Mouse (Mus musculus): ENCODE measurements around the gene Tspan18.

The Tspan18 gene

DNA sequence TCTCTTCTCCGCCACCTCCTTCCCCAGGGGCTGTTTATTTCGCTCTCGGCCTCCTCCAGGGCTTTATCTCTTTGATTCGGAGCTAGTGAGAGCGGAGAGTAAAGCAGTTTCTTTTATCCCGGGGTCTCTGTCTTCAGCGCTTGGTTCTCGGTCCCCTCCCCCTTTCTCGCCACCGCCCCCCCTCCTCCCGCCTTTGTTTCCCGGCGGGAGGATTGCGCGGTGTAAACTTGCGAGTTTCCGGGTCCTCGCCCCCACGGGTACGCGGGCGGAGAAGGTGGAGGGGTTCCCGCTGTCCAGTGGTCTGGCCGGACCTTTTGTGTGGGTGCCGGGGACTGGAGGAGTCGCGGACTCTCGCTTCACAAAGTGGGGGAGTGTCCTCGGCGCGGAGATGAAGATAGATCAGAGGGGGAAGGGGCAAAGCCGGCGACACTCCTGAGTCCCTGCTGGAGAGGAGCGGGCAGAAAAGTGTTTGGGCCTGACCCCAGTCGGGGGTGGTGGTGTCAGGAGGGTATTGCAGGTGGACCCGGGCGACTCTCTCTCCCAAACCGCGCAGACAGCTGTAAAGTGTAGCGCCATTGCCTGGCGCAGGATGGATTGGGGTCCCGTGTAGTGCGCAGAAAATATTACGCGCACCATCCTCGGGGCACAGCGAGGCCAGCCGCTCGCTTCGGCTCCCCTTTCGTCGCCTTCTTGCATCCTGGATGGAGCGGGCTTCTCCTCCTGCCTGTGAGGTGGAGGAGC lies 146.1 kb downstream of the Tspan18 start:
- DNase-seq (ENCODE audit: low read depth in 1 of 2, low spot score in 2 of 2) = no peak

DNA sequence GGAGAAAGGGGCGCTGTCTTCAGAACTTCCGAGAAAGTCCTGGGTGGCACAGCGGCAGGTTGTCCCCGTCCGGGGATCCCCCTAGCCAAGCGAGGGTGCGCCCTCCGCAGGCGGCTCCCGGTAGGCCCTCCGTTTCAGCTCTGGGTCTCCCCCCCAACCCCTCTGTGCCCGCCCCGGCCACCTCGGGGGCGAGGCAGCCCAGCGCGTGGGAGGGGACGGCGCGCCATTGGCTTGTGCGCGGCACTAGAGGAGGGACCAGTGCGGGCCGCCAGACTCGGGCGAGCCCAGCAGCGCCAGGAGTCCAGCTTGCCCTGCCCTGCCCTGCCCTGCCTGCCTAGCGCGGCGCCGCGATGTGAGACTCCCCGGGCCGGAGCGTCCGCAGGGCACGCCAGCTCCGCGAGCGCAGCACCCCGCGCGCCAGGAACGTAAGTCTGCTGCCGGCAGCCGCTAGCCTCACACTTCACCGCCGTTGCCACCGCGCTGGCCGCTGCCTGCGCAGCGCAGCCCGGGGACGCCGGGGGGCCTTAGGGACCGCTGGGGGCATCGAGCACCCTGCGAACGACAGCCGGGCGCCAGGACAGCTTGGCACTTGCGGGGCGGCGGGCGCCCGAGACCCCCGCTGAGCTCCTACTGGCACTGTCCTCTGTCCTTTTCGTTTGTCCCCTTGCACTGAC lies 146.8 kb downstream of the Tspan18 start, which contains the start of gene Trp53i11:
TSS of gene Trp53i11 (plus strand) at position 226 of the 674 bp plus-strand sequence.
- peak in 1 of 2 experiments; percentile 40 for DNase-seq (ENCODE audit: low read depth in 1 of 2, low spot score in 2 of 2)

DNA sequence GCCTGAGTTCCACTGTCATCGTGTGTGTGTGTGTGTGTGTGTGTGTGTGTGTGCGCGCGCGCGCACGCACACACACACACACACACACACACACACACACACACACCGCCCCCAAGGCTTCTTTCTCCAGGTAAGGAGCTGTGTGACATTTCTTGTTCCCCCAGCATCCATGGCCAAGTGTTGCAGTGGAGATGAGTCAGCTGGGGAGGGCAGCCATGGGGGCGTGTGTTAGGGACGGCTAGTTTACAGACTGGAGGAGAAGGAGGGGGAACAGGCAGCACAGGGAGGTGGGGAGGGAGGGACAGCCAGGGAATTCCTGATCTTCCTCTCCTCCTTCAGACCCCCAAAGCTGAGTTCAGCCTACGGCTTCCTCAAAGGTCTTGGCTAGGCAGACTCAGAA lies 151.4 kb downstream of the Tspan18 start:
- no peak for DNase-seq (ENCODE audit: low read depth in 1 of 2, low spot score in 2 of 2)

DNA sequence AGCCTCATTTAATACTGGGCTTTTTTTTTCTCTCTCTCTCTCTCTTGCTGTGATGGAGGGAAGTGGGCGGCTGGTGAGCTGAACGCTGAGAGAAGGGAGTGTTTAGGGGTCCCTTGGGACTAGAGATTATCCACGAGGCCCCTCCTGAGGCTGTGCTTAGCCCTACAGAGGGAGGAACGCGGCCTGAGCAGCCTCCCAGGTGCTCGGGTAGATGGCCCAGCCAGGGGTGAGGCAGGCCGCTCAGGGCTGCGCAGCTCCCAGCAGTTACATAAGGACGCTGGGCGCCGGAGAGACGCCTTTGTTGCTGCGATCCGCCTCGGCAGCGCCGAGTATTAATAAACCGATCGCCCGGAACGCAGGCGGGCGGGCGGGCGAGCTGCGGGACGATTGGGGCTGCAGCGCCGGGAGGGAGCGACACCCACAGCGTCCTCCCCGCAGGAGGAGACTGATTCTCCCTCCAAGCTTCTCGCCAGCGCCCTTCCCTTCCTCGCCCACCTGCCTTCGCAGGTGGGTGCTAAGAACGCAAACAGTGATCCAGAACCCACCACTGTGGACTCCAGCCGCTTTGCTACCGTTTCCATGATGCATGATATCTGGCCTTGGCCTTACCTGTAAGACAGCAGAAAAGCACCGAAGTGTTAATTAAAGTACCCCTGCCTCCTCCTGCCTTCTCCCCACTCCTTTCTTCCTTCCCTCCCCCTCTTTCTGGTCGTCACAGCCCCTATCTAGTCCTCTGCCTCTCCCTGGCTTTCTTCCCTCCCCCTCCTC lies 154.0 kb downstream of the Tspan18 start:
- DNase-seq (ENCODE audit: low read depth in 1 of 2, low spot score in 2 of 2) = no peak

DNA sequence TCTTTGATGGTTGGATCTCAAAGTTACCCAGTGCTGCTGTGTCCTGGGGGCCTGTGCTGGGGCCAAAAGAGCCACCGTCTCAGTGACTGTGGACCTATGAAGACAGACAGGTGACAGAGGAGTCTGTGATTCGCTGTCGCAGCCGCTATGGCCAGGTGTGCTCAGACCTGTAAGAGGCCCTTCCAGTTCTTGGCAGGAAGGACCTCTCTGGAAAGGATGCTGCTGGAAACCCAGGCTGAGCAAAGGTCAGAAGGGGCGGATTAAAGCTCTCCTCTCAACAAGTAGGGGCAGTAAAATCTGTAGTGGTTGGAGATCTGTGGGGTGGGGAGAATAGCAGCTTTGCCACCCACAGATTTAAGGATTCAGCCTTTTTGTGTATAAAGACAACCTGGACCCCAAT lies 154.7 kb downstream of the Tspan18 start:
- no peak for DNase-seq (ENCODE audit: low read depth in 1 of 2, low spot score in 2 of 2)

DNA sequence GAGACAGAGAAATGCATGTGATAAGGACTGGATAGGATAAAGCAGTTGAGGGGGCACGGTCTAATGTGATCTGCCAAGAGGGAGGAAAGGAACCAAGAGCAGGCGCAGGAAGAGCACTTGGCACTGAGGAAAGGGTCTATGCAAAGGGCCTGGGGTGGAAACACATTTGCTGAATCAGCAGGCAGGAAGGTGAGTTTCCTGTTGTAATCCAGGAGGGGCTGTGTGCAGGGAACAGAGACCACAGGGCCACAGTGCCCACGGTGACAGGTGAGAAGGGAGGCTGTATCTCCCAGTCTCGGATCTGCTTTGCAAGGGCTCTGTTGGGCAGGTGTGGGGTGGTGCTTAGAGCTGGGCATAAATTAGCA lies 156.0 kb downstream of the Tspan18 start:
- DNase-seq (ENCODE audit: low read depth in 1 of 2, low spot score in 2 of 2) = no peak

DNA sequence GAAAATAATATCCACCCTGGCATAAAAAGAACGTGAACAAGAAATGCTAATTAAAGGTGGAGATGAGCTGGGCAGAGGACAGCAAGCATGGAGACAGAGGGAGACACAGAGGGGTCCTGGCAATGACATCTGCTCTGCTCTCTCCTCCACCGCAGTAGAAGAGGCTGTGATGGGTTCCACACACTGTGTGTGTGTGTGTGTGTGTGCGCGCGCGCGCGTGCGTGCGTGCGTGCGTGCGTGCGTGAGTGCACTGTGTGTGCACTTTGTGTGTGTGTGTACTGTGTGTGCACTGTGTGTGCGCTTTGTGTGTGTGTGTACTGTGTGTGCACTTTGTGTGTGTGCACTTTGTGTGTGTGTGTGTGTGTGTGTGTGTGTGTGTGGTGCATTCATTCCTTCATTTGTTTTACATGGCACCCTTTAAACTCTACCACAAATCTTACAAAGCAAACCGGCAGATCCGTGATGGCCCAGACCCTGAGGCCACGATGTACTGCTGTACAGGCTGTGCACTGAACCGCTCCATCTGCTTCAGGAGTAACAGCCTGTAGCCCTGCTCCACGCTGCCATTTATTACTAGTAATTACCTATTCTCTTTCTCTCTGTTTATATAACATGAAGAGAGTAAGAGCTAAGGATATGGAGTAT lies 156.5 kb downstream of the Tspan18 start:
- no peak for DNase-seq (ENCODE audit: low read depth in 1 of 2, low spot score in 2 of 2)

DNA sequence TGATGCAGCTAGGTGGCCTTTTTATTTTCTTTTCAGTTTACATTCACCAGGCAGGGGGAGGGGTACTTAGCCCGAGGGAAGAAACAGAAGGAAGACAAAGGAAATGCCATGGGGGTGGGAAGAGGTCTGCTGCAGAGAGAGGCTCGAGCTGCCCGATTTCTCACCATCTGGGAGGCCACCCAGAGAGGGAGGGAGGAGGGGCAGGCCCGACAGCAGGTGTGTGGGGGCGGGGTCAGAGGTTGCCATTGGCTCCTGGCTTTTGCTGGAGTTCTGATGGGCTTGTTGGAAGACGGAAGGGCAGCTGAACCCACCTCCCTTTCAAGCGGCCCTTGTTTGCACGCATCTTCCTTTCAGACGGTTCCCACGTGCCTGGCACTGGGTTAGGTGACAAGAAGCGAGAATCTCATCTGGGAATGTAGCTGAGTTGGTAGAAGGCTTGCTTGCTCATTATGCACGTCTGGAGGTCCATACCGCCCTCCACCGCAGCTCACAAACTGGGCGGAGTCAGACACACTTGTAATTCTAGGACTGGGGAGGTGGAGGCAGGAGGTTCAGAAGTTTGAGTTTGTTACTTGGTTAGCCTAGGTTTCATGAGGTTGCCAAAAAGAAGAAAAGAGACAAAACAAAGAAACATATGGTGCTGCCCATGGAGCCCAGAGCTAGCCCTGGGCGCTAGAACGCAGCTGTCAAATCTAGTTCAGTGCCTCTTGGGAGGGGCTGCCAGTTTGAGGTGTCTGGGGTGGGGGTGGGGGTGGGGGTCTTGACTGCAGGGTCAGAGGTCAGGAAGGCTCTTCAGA lies 157.2 kb downstream of the Tspan18 start:
- no peak for DNase-seq (ENCODE audit: low read depth in 1 of 2, low spot score in 2 of 2)

DNA sequence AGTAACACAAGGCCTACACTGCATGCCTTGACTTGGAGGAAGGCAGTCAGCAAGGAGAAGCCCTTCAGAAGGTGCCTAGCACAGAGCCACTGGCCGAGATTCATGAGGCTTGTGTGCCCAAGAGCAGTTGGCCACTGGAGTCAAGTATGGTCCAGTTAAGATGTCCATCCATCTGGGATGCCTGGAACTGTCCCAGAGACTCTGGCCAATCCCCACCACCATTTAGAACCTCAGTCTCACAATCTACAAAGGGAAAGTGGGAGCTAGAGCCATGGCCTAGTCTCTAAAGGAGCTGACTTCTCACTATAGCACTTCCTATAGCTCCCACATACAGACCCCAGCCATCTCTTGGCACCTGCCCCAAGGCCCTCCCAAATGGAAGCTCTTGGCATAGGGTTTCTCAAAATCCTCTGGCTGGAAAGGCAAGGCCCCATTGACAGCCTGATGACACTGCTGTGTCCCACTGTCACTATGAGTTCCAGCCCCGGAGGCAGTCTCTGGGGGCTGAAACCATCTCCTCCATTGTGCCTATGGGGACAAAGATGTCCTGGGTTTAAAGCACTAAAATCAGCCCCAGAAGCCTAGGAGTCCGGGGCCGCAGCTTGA lies 158.0 kb downstream of the Tspan18 start:
- no peak for DNase-seq (ENCODE audit: low read depth in 1 of 2, low spot score in 2 of 2)

DNA sequence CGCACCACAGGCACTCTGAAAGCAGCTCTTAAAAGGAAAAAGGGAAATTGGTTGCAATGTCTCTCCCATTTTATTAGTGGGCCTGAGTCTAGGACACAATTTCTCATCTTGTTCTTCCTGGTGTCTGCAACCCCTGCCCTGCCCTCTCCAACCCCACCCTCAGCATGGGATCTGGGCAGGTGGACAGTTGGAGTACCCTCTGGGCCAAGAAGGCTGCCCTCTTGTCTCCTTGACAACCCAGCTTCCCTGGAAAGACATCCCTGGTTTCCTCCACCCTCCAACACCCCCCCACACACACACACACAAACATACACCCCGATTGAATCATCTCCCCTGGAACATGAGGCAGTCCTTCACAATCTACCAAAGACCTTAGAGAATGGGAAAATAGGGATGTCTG lies 158.6 kb downstream of the Tspan18 start:
- DNase-seq (ENCODE audit: low read depth in 1 of 2, low spot score in 2 of 2) = no peak

DNA sequence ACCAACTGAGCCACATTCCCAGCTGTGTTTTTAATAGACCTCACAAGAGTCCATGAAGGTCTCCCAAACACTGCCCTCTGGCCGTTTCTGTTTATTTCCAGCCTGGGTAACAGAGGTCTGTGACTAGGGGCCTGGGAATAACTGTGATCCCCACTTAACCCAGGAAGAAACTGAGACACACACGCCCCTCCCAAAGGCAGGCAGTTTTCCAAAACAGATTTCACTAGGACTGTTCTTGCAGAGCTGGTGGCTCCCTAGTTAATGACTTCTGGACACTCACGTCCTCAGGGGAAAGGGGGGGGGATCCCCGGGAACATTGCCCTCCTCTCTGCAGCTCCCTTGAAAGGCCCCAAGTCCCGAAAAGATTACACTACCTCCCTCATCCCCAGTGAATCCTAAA lies 159.0 kb downstream of the Tspan18 start:
- DNase-seq (ENCODE audit: low read depth in 1 of 2, low spot score in 2 of 2) = no peak

DNA sequence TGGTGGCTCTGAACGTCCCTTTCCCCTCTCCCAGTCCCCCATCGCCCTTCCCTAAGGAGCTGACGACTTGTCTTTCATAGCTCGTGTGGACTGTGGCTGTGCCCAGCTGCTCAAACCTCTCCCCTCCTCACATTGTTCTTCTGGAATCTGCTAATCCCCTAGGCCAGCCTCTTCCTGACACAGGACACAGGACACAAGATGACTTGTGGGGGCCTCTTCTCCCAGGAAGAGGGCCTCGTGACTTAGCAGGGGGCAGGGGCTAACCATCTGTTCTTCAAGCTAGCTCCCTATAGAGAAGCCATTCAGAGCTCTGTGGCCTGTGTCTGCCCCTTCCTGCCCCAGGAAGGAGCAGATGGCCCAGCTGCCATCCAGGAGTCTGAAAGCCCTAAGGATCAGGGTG lies 160.1 kb downstream of the Tspan18 start:
- no peak for DNase-seq (ENCODE audit: low read depth in 1 of 2, low spot score in 2 of 2)

DNA sequence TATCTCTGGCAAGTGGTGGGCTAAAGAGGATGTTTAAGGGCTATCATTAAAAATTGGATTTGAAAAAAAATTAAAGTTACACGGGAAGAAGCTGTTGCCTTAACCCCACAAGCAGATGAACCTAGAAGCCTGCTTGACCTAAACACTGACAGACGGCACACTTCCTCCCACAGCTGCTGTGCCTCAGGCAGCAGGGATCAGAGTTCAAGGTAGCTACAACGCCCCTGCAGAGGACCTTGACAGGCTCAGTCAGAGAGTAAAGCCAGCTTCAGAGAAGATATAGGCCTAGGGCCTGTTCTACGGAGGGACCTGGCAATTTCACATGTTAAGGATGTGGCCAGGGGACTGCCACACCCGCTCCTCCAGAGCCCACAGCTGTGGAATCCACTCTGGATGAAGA lies 161.8 kb downstream of the Tspan18 start:
- no peak for DNase-seq (ENCODE audit: low read depth in 1 of 2, low spot score in 2 of 2)

DNA sequence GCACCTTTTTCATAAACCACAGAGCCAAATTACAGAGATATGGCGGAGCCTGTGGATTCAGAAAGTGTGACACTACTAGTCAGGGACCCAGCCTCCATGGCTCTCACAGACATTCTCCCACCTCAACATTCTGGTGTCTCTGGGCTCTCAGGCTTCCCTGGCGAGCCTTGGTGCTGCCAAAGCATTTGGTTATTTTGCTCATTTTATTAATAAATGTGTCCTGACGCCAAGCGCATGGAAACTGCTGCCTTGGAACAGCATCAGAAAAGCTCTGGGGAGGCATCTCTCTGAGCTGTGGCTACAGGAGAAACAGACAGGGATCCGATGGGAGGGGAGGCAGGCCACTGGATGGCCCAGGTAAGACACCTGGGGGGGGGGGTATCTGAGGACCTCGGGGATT lies 162.4 kb downstream of the Tspan18 start:
- no peak for DNase-seq (ENCODE audit: low read depth in 1 of 2, low spot score in 2 of 2)

DNA sequence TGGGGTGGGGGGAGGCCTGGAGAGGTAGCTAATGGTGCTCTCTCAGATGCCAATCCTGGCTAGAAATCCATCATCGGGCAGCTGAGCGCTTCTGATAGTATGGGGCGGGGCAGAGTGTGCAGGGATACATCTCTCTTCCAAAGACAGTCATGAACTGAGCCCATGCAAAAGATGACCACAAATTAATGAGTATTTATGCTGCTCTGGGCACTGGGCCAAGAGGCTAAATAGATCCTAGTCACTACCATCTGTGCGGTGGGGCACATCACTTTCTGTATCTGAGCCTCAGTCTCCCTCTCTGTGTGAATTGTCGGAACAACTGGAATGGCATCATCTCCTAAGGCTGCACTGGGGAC lies 163.5 kb downstream of the Tspan18 start:
- DNase-seq (ENCODE audit: low read depth in 1 of 2, low spot score in 2 of 2) = no peak

DNA sequence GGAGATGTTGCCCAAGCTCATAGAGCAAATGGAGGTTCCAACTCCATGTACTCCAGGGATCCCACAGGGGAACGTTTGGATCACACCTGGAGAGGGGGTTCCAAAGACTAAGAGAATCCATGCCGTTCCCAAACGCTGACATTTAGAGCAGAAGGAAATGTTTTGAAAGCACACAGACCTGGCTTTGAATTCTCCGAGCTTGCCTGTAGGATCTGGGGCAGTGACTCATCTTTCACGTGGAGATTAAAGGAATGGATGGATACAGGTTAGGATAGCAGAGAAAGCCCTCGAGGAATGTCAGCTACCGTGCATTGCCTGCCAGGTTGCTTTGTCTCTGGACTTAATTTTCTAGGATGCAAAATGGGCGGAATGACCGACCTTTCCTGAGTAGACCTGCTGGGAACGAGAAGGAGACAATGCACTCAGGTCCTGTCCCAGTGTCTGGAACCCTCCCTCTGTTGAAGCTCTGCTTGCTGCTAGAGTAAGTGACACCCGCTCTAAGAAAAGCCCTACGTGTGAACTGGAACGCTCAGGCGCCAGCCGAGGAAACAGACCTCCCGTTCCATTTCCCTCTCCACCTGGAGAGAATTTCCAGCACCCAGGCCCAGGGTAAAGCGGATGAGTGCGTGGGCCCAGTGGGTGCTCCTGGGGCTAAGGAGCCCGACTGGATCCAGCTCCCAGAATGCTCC lies 164.0 kb downstream of the Tspan18 start:
- no peak for DNase-seq (ENCODE audit: low read depth in 1 of 2, low spot score in 2 of 2)

DNA sequence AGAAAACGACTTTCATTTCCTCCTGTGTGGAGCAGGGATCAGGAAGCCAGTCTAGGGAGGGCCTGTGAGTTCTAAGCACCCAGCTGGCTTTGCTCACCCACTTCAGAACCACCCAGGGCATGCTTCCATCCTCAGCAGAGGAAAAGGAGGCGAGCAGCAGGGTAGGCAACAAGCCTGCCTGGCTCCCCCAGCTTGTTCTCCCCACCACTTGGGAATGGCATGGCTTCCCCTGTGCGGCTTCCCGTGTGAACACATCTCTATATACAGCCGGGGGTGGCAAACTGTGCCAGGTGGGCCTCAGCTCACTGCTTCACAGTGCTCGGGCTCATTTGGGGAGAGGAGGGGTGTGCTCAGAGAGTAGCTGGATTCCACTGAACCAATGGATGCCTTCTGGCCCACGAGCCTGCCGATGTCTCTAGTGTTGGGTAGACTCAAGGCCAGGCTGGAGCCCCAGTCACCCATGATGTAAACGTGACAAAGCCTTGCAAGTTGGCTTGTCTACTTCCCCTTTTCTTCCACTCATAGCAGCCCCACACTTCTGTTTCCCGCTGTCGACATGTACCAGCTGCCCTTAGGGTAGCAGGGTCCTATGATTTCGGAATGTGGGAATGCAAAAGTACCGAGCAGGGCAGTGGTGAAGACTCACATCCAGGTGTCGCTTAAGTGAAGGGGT lies 167.4 kb downstream of the Tspan18 start:
- peak in 1 of 2 experiments; percentile 10 for DNase-seq (ENCODE audit: low read depth in 1 of 2, low spot score in 2 of 2)

DNA sequence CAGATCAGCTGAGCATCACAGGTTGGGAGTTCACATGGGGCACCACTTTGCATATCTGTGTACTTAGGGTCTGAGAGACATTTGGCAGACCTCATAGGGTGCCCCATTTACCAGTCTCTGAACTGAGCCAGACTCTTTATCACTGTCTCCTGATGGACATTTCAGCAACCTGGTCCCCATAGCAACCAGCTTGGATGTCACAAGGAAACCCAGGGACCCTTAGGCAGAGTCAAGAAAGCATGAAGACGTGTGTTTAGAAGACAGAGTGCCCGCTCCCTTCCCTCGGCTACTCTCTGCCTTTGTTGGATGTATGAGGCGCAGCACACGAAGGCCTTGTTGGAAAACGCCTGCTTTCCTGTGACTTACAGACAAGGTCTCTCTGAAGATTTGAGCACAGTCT lies 168.0 kb downstream of the Tspan18 start:
- no peak for DNase-seq (ENCODE audit: low read depth in 1 of 2, low spot score in 2 of 2)

DNA sequence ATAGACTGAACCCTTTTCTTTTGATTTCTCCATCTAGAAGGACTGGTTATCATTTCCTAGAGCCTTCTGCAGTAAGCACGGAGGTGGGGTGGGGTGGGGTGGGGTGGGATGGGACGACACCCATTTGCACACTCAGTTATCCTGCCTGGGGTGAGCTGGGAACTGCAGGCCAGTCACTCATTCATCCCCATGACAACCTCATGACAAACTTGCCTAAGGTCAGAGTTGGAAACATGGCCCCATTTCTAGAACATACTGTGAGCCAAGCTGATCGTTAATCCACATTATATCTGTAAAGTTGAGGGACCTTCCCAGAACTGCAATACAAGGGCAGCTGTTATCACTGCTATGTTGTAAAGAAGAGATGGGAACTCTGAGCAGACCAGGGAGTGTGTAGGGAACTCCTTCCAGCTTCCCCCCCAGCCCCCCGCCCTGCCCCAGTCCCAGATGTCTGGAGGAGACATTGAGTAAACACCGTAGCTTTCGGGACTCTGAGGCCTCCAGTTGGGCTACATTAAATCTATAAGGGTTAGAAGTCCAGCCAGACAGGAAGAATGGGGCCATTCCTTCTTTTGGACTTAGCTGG lies 170.5 kb downstream of the Tspan18 start:
- no peak for DNase-seq (ENCODE audit: low read depth in 1 of 2, low spot score in 2 of 2)

Measured in monocyte, adult 2 months (primary cell).